Mouse (Mus musculus) cortical plate, adult 2 months (tissue): Measurements from ENCODE around the gene Stx5a. TPM values are rescaled to one million over a fixed set of nuclear protein-coding genes. Genes with fewer than 3 reads are reported as not detected.

Source experiments
- H3K27ac ChIP-seq: fragments of 200-500 bp; 2 replicates; pipeline ENCODE4 v1.5.1; 2012; ENCODE audit warnings: low read length, control low read depth, inconsistent platforms; ENCODE audit not compliant: insufficient read depth
- H3K4me1 ChIP-seq: fragments of 200-500 bp; 2 replicates; pipeline ENCODE4 v1.6.1; 2011; ENCODE audit warnings: low read length; ENCODE audit not compliant: control insufficient read depth, insufficient read depth
- H3K4me3 ChIP-seq: fragments of 200-500 bp; 2 replicates; pipeline ENCODE4 v1.5.1; 2011; ENCODE audit warnings: mild to moderate bottlenecking, low read length, control low read depth; ENCODE audit not compliant: insufficient read depth
- CTCF ChIP-seq: fragments of 200-500 bp; IDR thresholded peaks from 2 replicates; pipeline ENCODE4 v1.5.1; 2011; ENCODE audit warnings: mild to moderate bottlenecking, control low read depth, low read length; ENCODE audit not compliant: insufficient read depth; ENCODE audit errors: extremely low read depth
- POLR2A ChIP-seq: fragments of 200-500 bp; IDR thresholded peaks from 2 replicates; pipeline ENCODE4 v1.6.1; 2011; ENCODE audit warnings: mild to moderate bottlenecking, low read length, control low read depth; ENCODE audit not compliant: insufficient read depth; ENCODE audit errors: extremely low read depth
- polyA plus RNA-seq: library from polyadenylated mRNA; depleted of rRNA; stranded (reverse); fragments of >200 nt; gene quantifications from 2 replicates; pipeline ENCODE4 v1.2.3, GENCODE M21; 2012

Stx5a gene
- polyA plus RNA-seq, 1 experiment, result 106 TPM

DNA sequence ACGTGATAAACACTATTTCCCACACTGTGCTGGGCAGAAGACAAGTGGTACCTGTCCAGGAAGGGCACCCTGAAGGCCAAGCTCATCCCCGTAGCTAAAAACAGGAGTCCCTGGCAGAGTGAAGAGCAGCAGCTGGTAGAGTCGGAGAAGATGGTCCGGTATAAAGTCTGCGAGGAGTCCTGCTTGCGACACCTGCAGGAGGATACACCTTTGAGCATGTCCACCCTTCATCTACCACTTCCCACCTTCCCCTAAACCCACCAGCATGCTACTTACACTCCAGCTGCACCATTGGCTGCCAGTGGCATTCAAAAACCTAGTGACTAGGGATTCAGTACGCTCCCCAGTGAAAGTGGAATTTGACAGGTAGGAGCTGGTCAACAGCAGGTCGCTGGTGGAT lies 32.3 kb upstream of the Stx5a start:
- Histone ChIP-seq H3K4me1 (peaks cover 8% of the 10 kb centered on the region; the same call in 1 of the 2 replicates), H3K4me3 (no peak overlapping the region), H3K27ac (no peak overlapping the region)
- TF ChIP-seq POLR2A, result no peak
- TF ChIP-seq CTCF, result no peak

DNA sequence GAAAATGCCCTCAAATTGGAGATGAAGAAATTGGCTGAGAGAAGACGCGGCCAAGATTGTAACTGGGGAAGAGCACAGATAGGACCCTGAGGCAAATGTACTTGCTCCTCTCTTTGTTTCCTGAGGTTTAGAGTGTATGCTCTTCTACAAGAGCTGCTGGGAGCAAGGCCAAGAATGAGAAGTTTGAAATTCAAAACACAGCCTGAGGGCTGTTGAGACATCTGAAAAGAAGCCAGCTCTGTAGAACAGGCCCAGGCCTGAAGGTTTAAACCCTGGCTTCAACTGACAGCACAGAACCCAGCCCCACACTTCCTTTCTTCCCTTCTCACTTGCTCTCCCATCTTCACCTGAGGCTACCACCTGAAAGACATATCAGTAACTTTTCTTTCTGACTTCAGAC lies 31.2 kb upstream of the Stx5a start:
- Histone ChIP-seq H3K4me1 (peaks cover 10% of the 10 kb centered on the region; the same call in 1 of the 2 replicates), H3K27ac (0 out of 2 replicates have a peak overlapping the region, but pooled peaks have one; percentile 23), H3K4me3 (no peak overlapping the region)
- no peak for TF ChIP-seq POLR2A
- TF ChIP-seq CTCF, result no peak

DNA sequence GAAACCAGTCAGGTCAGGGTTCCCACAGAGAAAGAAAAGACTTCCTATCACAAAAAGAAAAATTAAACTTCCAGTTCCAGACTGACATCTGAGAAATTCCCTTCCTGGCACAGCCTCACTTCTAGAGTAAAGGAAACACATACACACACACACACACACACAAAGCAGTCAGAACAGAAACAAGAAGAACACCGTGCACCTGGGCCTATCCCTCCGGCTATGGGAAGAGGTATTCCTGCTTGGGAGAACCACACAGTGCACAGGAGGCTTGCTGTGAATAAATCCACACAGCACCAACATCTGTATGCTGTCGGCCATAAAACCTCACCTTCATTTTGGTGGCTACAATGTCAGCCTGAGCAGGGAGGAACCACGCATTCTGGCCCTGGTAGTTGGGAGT lies 29.7 kb upstream of the Stx5a start:
- H3K4me1 ChIP-seq, result peaks cover 10% of the 10 kb centered on the region; the same call in 1 of the 2 replicates
- H3K4me3 ChIP-seq, result peak overlapping the region; percentile 97; the same call in 1 of the 2 replicates
- TF ChIP-seq CTCF (no peak), POLR2A (no peak)
- H3K27ac ChIP-seq, result 0 out of 2 replicates have a peak overlapping the region, but pooled peaks have one; percentile 4

DNA sequence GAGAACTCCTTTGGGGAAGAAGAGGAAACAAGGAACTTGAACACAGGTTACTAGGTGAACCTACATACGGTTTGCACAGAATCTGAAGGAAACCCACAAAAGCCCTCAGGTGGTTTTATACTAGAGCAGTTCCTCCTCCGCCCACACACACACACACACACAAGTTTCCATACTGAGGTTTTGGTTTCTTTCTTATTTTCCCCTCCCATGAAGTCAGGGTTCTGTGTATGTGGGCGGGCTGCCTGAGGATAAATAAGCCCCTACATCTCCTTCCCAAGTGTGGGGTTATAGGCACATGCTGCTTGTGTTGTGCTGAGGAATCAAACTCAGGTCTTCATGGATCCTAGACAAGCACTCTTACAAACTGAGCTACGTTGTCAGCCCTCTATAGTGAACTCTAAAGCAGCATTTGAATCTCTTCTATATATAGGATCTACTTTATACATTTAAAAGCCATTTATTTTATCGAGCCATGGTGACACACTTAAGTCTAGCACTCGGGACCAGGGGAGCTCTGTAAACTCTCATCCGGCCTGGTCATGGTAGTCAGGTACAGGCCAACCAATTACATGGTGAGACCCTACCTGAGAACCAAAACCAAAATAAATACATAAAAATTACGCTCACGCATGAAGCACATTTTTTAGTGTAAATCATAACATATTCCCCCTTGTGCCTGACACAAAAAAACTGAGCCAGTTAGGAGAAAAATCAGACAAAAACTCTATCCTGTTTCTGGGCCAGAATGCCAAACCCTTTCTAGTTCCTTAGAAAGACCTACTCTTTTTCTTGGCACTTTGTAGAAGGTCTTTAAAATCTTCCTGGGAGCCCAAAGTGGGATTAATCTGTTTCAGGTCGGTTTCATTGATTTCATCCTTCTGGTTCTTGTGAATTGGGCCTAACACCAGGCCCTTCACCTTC lies 29.0 kb upstream of the Stx5a start:
- peaks cover 10% of the 10 kb centered on the region; the same call in 1 of the 2 replicates for H3K4me1 ChIP-seq
- H3K4me3 ChIP-seq, result peak overlapping the region; percentile 97
- H3K27ac ChIP-seq, result peak overlapping the region; percentile 4
- TF ChIP-seq POLR2A, result no peak
- no peak for TF ChIP-seq CTCF

DNA sequence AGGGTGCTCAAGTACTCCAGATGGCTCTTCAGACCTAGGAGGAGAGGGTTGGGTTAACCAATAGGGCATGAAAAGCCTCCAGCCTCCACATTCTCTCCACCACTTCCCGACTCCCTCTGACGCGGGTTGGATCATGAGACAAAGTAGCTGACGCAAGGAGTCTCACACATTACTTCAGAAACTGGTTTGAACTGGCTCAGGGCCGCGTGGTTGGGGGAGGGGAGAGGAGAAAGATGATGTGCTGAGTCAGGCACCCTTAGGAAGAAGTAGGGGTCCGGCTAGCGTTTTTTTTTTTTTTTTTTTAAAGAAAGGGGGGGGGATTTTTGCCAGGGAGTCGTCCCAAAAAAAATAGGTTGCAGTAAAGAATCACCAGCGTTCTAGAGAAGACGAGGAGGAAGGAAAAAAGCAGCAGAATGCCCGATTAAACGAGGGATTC lies 28.3 kb upstream of the Stx5a start:
- peak overlapping the region; percentile 93 for H3K27ac ChIP-seq
- TF ChIP-seq CTCF (no peak), POLR2A (0 out of 2 replicates have a peak, but pooled peaks have one; percentile 17)
- H3K4me1 ChIP-seq, result peaks cover 10% of the 10 kb centered on the region; the same call in 1 of the 2 replicates
- peak overlapping the region; percentile 97 for H3K4me3 ChIP-seq

DNA sequence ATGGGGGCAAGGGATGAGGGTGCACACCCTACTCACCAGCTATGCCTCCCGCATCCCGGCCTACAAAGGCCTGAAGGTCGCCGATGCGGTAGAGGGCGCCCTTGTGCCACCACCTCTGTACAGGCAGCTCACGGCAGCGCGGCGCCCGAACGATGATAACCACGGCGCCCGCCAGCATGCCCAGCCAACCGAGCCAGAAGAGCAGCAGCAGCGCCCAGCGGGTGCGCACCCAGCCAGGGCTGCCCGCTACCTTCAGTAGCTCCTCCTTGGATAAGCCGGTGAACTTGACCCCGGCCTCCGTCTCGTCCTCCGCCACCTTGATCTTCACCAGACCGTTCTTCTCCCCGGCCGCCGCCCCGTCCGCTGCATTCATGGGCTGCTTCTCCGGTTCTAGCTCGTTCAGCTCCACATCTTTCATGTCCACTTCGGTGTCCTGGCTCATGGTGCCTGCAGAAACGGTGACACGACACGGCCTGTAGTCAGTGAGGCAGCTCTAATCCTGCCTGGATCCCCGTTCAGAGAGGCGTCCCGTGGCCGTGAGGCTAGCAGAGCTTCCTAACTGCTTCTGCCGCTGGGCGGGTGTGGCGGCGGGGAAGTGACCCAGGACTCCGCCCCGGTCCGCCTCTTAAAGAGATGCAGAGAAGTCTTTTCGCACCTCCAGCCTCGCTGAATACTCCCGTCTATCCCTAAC lies 27.8 kb upstream of the Stx5a start:
- TF ChIP-seq POLR2A, result peak; percentile 91
- TF ChIP-seq CTCF, result peak; percentile 32; the same call in 1 of the 2 replicates

DNA sequence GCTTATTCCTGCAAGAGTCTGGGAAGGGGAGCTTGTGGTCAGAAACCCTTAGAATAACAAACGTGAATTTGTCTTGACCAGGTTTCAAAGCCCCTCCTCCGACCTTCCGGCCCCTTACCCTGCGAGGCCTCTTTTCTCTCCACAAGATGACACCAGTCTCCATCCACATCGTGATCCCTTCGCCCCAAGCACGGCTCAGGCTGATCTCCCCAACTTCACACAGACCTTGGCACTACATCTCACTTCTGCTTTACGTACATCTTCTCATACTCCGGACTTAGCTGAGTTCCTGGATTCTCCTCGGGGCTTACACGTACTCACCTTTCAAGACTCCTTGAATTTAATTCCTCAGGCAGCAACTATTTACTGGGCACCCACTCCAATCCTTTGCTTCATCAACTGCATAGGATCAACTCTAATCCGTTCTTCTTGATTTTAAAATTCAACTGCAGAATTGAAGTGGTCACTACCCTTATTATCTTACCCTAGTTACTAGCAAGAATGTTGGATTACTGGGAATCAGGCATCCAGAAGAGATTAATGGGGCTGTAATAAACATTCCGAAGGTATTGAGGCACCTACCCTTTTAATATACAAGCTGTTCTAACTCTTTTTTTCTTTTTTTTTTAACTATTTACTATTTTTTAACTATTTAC lies 27.1 kb upstream of the Stx5a start:
- TF ChIP-seq CTCF, result no peak
- TF ChIP-seq POLR2A, result no peak
- Histone ChIP-seq H3K27ac (peak overlapping the region; percentile 5; the same call in 1 of the 2 replicates), H3K4me3 (peak overlapping the region; percentile 97)

More for the DNA sequence above, 27.8 kb upstream of the Stx5a start:
- peak overlapping the region; percentile 97 for H3K4me3 ChIP-seq
- peak overlapping the region; percentile 93 for H3K27ac ChIP-seq
- H3K4me1 ChIP-seq, result peaks cover 10% of the 10 kb centered on the region; the same call in 1 of the 2 replicates

DNA sequence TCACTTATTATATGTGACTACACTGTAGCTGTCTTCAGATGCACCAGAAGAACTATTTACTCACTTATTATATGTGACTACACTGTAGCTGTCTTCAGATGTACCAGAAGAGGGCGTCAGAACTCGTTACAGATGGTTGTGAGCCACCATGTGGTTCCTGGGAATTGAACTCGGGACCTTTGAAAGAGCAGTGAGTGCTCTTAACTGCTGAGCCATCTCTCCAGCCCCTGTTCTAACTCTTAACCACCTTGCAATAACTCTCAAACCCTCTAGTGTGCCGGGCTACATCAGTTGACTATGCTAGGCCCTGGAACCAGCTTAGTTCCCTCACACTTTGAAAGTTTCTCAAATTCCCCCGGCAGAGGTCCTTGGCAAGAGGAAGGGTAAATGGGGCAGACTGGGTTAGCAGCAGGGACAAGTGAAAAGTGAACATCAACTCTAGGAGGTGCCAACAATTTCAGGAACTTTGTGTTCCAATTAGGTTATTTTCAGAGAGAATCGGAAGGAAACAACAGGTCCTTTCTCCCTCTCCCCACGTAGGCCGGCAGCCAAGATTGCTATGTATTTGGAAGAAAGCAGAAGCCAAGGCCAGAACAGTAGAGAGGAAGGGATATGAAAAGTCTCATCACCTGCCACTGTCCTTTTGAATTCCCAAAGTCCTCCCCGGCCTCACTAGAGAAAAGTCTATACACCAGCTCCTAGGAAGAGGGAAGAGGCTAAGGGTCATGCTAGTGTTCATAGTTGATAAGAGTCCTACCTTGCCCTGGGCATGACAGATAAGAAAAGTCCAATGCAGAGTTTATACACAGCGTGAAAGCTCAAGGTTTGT lies 26.3 kb upstream of the Stx5a start:
- TF ChIP-seq CTCF (no peak), POLR2A (no peak)
- Histone ChIP-seq H3K4me1 (peaks cover 10% of the 10 kb centered on the region; the same call in 1 of the 2 replicates), H3K27ac (no peak overlapping the region), H3K4me3 (no peak overlapping the region)

More for the DNA sequence above, 27.1 kb upstream of the Stx5a start:
- H3K4me1 ChIP-seq, result peaks cover 10% of the 10 kb centered on the region; the same call in 1 of the 2 replicates
